Mouse (Mus musculus): ENCODE measurements around the gene Olfr1428. TPM values are rescaled to one million over a fixed set of nuclear protein-coding genes. Genes with fewer than 3 reads are reported as not detected.

Olfr1428 gene
- not detected for polyA plus RNA-seq (2015; fragmentation: Illumina TruSeq; extraction: RNeasy Lipid Tissue Mini Kit (QIAGEN cat#74804); ENCODE audit: low read depth, low replicate concordance)

DNA sequence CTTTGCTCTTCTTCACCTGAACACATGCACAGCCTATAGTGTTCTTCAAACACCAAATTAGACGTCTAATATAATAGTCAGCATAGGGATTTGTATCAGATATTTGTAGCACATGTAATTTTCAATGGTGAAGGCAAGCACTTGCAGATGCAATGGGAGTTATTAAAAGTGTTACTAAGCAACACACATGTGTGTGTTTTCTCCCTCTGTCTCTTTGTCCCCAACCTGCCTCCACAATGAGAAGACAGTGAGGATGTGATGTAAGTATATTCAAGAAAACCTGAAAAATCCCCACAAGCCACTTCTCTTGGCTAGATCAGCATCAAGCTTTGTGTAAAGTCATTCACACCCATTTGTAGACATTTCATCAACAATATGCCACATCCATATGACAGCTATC, at the start of gene Olfr1428:
TSS of gene Olfr1428 (minus strand) at position 101 of the 400 bp plus-strand sequence.

DNA sequence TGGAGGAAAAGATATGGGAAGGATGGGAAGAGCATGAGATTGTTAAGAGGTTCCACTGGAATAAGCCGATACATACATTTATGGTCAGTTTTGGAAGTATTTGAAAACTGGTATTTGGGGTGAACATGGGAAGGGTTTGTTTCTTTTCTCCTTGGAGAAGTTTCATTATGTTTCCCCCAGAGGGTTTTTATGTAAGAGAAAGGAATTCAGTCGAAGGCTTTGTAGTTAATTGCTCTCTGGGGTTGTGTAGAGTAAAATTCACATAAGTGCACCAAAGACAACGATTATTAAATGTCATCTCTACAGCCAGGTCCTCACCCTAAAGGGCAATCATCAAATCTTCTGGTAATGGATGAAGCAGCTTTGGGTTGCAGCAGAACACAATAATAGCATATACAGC, 7.4 kb upstream of the Olfr1428 start, which contains the start of gene Olfr76:
TSS of gene Olfr76 (minus strand) at position 101 of the 400 bp plus-strand sequence.

DNA sequence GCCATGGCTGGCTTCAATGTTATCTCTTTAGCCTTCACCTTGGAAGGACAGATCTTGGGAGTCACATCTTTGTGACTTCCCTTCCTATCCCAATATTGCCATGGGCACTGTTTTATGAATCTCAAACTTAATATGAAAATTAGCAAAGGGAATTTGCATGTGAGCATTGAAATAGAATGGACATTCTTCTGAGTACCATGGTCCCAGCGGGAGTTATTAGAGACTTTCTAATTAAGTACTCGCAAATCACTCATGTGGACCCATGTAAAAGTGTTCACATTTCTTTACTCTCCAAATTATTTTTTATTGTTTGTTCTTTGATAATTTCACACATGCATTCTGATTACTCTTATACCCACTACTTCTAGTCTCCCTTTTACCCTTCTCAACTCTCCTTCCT, 12.5 kb downstream of the Olfr1428 start, which contains the start of gene Olfr1427:
TSS of gene Olfr1427 (minus strand) at position 101 of the 400 bp plus-strand sequence.

DNA sequence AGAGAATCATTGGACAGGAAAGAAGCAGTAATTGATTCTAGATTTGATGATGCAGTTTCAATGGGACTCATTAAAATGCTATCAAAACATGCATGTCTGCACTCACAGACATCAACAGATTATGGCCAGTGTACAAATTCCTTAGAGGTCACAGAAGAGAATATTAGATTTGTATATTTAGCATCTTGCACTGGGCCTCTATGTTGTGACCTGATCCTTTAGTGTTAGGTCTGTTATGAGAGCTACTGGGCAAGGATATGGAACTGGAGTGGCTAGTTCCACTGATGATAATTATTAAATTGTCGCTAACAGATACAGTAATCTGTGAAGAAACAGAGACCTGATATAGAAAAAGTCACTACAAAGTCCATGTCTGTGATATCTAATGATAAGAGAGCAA, 23.8 kb downstream of the Olfr1428 start, which contains the start of gene Olfr1426:
TSS of gene Olfr1426 (minus strand) at position 101 of the 400 bp plus-strand sequence.

DNA sequence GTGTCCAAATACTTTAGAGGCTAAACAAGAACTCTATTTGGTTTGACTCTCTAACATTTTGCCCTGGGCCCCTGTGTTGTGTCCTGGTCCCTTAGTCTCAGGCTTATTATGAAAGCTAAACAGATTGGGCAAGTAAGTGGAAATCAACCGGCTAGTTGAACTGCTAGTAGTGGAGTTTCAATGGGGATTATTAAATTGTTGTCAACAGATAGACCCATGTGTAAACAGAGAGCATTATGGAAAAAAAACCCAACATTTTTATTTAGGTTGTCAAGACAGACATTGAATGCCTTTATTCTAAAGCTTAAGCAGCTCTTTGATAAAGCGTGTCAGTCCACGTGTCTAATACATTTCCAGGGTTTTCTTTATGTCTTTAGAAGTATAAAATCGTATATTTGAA, 38.1 kb downstream of the Olfr1428 start, which contains the start of gene Olfr1425:
TSS of gene Olfr1425 (minus strand) at position 101 of the 400 bp plus-strand sequence.

DNA sequence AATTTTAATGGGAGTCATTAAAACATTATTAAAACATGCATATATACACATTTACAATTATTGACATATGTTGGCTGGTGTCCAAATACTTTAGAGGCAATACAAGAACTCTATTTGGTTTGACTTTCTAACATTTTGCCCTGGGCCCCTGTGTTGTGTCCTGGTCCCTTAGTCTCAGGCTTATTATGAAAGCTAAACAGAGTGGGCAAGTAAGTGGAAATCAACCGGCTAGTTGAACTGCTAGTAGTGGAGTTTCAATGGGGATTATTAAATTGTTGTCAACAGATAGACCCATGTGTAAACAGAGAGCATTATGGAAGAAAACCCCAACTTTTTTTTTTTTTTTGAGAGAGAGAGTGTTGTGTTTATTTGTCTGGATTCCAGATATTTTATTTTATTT, 53.1 kb downstream of the Olfr1428 start, which contains the start of gene Olfr1424:
TSS of gene Olfr1424 (minus strand) at position 101 of the 400 bp plus-strand sequence.

Other genes starting within 250 kb of the Olfr1428 start
- not detected for gene Olfr1419, start 240.8 kb downstream of the Olfr1428 start, polyA plus RNA-seq (2015; fragmentation: Illumina TruSeq; extraction: RNeasy Lipid Tissue Mini Kit (QIAGEN cat#74804); ENCODE audit: low read depth, low replicate concordance)
- not detected for gene Olfr1420, start 229.3 kb downstream of the Olfr1428 start, polyA plus RNA-seq (2015; fragmentation: Illumina TruSeq; extraction: RNeasy Lipid Tissue Mini Kit (QIAGEN cat#74804); ENCODE audit: low read depth, low replicate concordance)
- gene Patl1, start 203.5 kb downstream of the Olfr1428 start, polyA plus RNA-seq (2015; fragmentation: Illumina TruSeq; extraction: RNeasy Lipid Tissue Mini Kit (QIAGEN cat#74804); ENCODE audit: low read depth, low replicate concordance) = 13.3 TPM
- 35.7 TPM for gene Osbp, start 150.0 kb downstream of the Olfr1428 start, polyA plus RNA-seq (2015; fragmentation: Illumina TruSeq; extraction: RNeasy Lipid Tissue Mini Kit (QIAGEN cat#74804); ENCODE audit: low read depth, low replicate concordance)
- not detected for gene Olfr1423, start 74.6 kb downstream of the Olfr1428 start, polyA plus RNA-seq (2015; fragmentation: Illumina TruSeq; extraction: RNeasy Lipid Tissue Mini Kit (QIAGEN cat#74804); ENCODE audit: low read depth, low replicate concordance)
- gene Olfr1424, start 53.2 kb downstream of the Olfr1428 start, polyA plus RNA-seq (2015; fragmentation: Illumina TruSeq; extraction: RNeasy Lipid Tissue Mini Kit (QIAGEN cat#74804); ENCODE audit: low read depth, low replicate concordance) = not detected
- not detected for gene Olfr1425, start 38.2 kb downstream of the Olfr1428 start, polyA plus RNA-seq (2015; fragmentation: Illumina TruSeq; extraction: RNeasy Lipid Tissue Mini Kit (QIAGEN cat#74804); ENCODE audit: low read depth, low replicate concordance)
- not detected for gene Olfr1426, start 23.9 kb downstream of the Olfr1428 start, polyA plus RNA-seq (2015; fragmentation: Illumina TruSeq; extraction: RNeasy Lipid Tissue Mini Kit (QIAGEN cat#74804); ENCODE audit: low read depth, low replicate concordance)
- not detected for gene Olfr1427, start 12.6 kb downstream of the Olfr1428 start, polyA plus RNA-seq (2015; fragmentation: Illumina TruSeq; extraction: RNeasy Lipid Tissue Mini Kit (QIAGEN cat#74804); ENCODE audit: low read depth, low replicate concordance)
- gene Olfr76, start 7.3 kb upstream of the Olfr1428 start, polyA plus RNA-seq (2015; fragmentation: Illumina TruSeq; extraction: RNeasy Lipid Tissue Mini Kit (QIAGEN cat#74804); ENCODE audit: low read depth, low replicate concordance) = not detected
- not detected for gene Olfr1555-ps1, start 54.2 kb upstream of the Olfr1428 start, polyA plus RNA-seq (2015; fragmentation: Illumina TruSeq; extraction: RNeasy Lipid Tissue Mini Kit (QIAGEN cat#74804); ENCODE audit: low read depth, low replicate concordance)
- gene Olfr1431, start 84.7 kb upstream of the Olfr1428 start, polyA plus RNA-seq (2015; fragmentation: Illumina TruSeq; extraction: RNeasy Lipid Tissue Mini Kit (QIAGEN cat#74804); ENCODE audit: low read depth, low replicate concordance) = not detected
- gene Olfr1432, start 116.7 kb upstream of the Olfr1428 start, polyA plus RNA-seq (2015; fragmentation: Illumina TruSeq; extraction: RNeasy Lipid Tissue Mini Kit (QIAGEN cat#74804); ENCODE audit: low read depth, low replicate concordance) = not detected
- not detected for gene Olfr262, start 125.8 kb upstream of the Olfr1428 start, polyA plus RNA-seq (2015; fragmentation: Illumina TruSeq; extraction: RNeasy Lipid Tissue Mini Kit (QIAGEN cat#74804); ENCODE audit: low read depth, low replicate concordance)
- not detected for gene Olfr235, start 145.1 kb upstream of the Olfr1428 start, polyA plus RNA-seq (2015; fragmentation: Illumina TruSeq; extraction: RNeasy Lipid Tissue Mini Kit (QIAGEN cat#74804); ENCODE audit: low read depth, low replicate concordance)
- gene Olfr1434, start 164.0 kb upstream of the Olfr1428 start, polyA plus RNA-seq (2015; fragmentation: Illumina TruSeq; extraction: RNeasy Lipid Tissue Mini Kit (QIAGEN cat#74804); ENCODE audit: low read depth, low replicate concordance) = not detected
- not detected for gene Olfr1436, start 183.2 kb upstream of the Olfr1428 start, polyA plus RNA-seq (2015; fragmentation: Illumina TruSeq; extraction: RNeasy Lipid Tissue Mini Kit (QIAGEN cat#74804); ENCODE audit: low read depth, low replicate concordance)
- not detected for gene Olfr1437, start 209.2 kb upstream of the Olfr1428 start, polyA plus RNA-seq (2015; fragmentation: Illumina TruSeq; extraction: RNeasy Lipid Tissue Mini Kit (QIAGEN cat#74804); ENCODE audit: low read depth, low replicate concordance)
- not detected for gene Olfr1438-ps1, start 220.0 kb upstream of the Olfr1428 start, polyA plus RNA-seq (2015; fragmentation: Illumina TruSeq; extraction: RNeasy Lipid Tissue Mini Kit (QIAGEN cat#74804); ENCODE audit: low read depth, low replicate concordance)

All from brain, adult 10 weeks (tissue).